Mouse (Mus musculus): ENCODE results near the gene Sirt3.

GRCm38 (mm10) chr7:140894611-140895010 lies 12.5 kb upstream of the Sirt3 start:
- no peak for TF ChIP-seq CTCF (IDR thresholded peaks at IDR 0.05; ENCODE audit: low read depth, low read length)
- TF ChIP-seq POLR2A (IDR thresholded peaks at IDR 0.05; ENCODE audit: extremely low read depth, insufficient read depth, low read length) = no peak
